Mouse (Mus musculus): ENCODE data around the gene Gm5678. TPM values are rescaled to one million over a fixed set of nuclear protein-coding genes. Genes with fewer than 3 reads are reported as not detected.

Gene Gm5678
- polyA plus RNA-seq, 1 experiment from 2014 or later: 0.19 TPM

- no peak overlapping the region for H3K4me3 ChIP-seq (ENCODE audit: low read depth, low read length)
- H3K9ac ChIP-seq (ENCODE audit: low read length): no peak overlapping the region
- DNase-seq (ENCODE audit: low spot score) (no peak), ATAC-seq (replicated peaks; ENCODE audit: low FRiP score, low TSS enrichment, low read depth) (no peak)
- no peak overlapping the region for H3K27ac ChIP-seq (ENCODE audit: low read depth)
- H3K4me1 ChIP-seq (replicated peaks; ENCODE audit: control insufficient read depth, insufficient read depth, low read length): no peaks in the 10 kb centered on the region
- H3K36me3 ChIP-seq (ENCODE audit: control insufficient read depth, insufficient read depth, low read length): peaks cover 29% of the 10 kb centered on the region
- H3K27me3 ChIP-seq (replicated peaks; ENCODE audit: control insufficient read depth, insufficient read depth, low read length): no peaks in the 10 kb centered on the region
- H3K9me3 ChIP-seq (ENCODE audit: control insufficient read depth, low read length): no peaks in the 10 kb centered on the region
- 90% methylated on average over 20 of the region's 20 CpGs for WGBS
- H3K4me2 ChIP-seq (ENCODE audit: low read length): no peak overlapping the region
Measured at GRCm38 (mm10) chr16:93591450-93592430, 36.2 kb upstream of the Gm5678 start.

DNA sequence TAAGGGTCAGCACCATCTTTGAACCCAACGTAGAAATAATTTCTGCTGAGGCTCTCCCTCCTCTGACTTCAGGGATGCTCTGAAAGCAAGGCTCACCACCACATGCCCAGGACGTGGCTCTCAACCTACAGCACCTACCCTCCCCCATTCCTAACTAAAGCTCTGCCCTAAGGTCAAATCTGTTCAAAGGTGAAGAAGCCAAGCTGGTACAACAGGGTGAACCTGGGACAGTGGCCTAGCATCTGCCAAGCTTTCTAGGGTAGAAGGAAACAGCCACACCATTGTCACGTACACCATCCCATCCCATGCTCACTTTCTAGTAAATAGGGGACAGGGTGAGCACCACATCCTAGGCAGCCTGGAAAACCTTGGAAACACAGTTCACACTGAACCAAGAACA lies 35.2 kb upstream of the Gm5678 start:
- Histone ChIP-seq H3K36me3 (ENCODE audit: control insufficient read depth, insufficient read depth, low read length) (peaks cover 37% of the 10 kb centered on the region), H3K4me2 (ENCODE audit: low read length) (no peak overlapping the region), H3K9me3 (ENCODE audit: control insufficient read depth, low read length) (no peaks in the 10 kb centered on the region), H3K27me3 (replicated peaks; ENCODE audit: control insufficient read depth, insufficient read depth, low read length) (no peaks in the 10 kb centered on the region), H3K27ac (ENCODE audit: low read depth) (no peak overlapping the region), H3K9ac (ENCODE audit: low read length) (no peak overlapping the region), H3K4me3 (ENCODE audit: low read depth, low read length) (no peak overlapping the region), H3K4me1 (replicated peaks; ENCODE audit: control insufficient read depth, insufficient read depth, low read length) (no peaks in the 10 kb centered on the region)
- 88% methylated on average over 3 of the region's 3 CpGs for WGBS
- no peak for ATAC-seq (replicated peaks; ENCODE audit: low FRiP score, low TSS enrichment, low read depth)
- DNase-seq (ENCODE audit: low spot score): no peak

GRCm38 (mm10) chr16:93593406-93593805 lies 34.5 kb upstream of the Gm5678 start:
- no peaks in the 10 kb centered on the region for H3K27me3 ChIP-seq (replicated peaks; ENCODE audit: control insufficient read depth, insufficient read depth, low read length)
- H3K9me3 ChIP-seq (ENCODE audit: control insufficient read depth, low read length): no peaks in the 10 kb centered on the region
- DNase-seq (ENCODE audit: low spot score) (no peak), ATAC-seq (replicated peaks; ENCODE audit: low FRiP score, low TSS enrichment, low read depth) (no peak)
- H3K36me3 ChIP-seq (ENCODE audit: control insufficient read depth, insufficient read depth, low read length): peaks cover 42% of the 10 kb centered on the region
- H3K4me1 ChIP-seq (replicated peaks; ENCODE audit: control insufficient read depth, insufficient read depth, low read length): no peaks in the 10 kb centered on the region
- WGBS: 88% methylated on average over 8 of the region's 8 CpGs
- no peak overlapping the region for H3K4me3 ChIP-seq (ENCODE audit: low read depth, low read length)
- no peak overlapping the region for H3K9ac ChIP-seq (ENCODE audit: low read length)
- H3K4me2 ChIP-seq (ENCODE audit: low read length): no peak overlapping the region
- H3K27ac ChIP-seq (ENCODE audit: low read depth): no peak overlapping the region

DNA sequence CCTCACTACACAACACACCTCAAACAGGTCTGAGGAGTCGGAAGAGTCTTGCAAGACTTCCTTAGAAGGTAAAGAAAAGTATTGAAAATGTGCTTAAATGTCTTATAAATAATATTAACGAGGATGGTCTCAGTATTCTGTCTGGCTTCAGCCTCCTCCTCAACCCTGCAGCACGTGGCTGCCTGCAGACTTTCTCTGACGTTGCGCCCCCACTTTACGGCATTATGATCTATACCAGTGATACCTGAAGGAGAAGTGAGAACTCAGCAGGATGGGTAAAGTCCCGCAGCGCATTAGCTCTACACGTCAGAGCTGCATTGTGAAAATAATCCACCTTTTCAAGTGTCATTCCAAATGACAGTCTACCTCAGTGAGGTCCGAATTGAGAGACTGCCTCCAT lies 33.4 kb upstream of the Gm5678 start:
- no peaks in the 10 kb centered on the region for H3K9me3 ChIP-seq (ENCODE audit: control insufficient read depth, low read length)
- no peak for ATAC-seq (replicated peaks; ENCODE audit: low FRiP score, low TSS enrichment, low read depth)
- no peak overlapping the region for H3K9ac ChIP-seq (ENCODE audit: low read length)
- no peaks in the 10 kb centered on the region for H3K27me3 ChIP-seq (replicated peaks; ENCODE audit: control insufficient read depth, insufficient read depth, low read length)
- DNase-seq (ENCODE audit: low spot score): no peak
- peaks cover 44% of the 10 kb centered on the region for H3K36me3 ChIP-seq (ENCODE audit: control insufficient read depth, insufficient read depth, low read length)
- H3K27ac ChIP-seq (ENCODE audit: low read depth): no peak overlapping the region
- 95% methylated on average over 10 of the region's 10 CpGs for WGBS
- H3K4me1 ChIP-seq (replicated peaks; ENCODE audit: control insufficient read depth, insufficient read depth, low read length): no peaks in the 10 kb centered on the region
- H3K4me3 ChIP-seq (ENCODE audit: low read depth, low read length): no peak overlapping the region
- no peak overlapping the region for H3K4me2 ChIP-seq (ENCODE audit: low read length)

DNA sequence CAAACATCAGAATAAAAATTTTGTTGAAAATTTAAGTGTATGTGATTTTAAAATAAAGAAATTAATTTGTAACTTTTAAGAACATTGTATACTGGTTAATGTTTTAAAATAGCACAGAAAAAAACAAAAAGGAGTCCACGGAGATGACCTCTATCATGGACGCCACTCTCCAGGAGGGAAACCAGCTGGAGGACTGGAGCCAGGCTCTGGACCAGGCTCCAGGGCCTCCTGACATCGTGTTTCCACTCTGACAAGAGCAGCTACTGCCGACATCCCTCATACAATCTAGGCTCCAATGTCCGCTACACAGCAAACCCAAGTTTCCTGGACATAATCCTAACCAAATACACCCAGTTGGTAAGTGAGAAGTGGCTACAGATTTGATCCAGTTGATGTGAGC lies 32.1 kb upstream of the Gm5678 start:
- H3K27ac ChIP-seq (ENCODE audit: low read depth): no peak overlapping the region
- no peaks in the 10 kb centered on the region for H3K9me3 ChIP-seq (ENCODE audit: control insufficient read depth, low read length)
- H3K4me3 ChIP-seq (ENCODE audit: low read depth, low read length): no peak overlapping the region
- WGBS: 82% methylated on average over 5 of the region's 5 CpGs
- H3K36me3 ChIP-seq (ENCODE audit: control insufficient read depth, insufficient read depth, low read length): peaks cover 31% of the 10 kb centered on the region; the same call in 1 of the 2 replicates
- no peak overlapping the region for H3K9ac ChIP-seq (ENCODE audit: low read length)
- H3K27me3 ChIP-seq (replicated peaks; ENCODE audit: control insufficient read depth, insufficient read depth, low read length): no peaks in the 10 kb centered on the region
- no peak for ATAC-seq (replicated peaks; ENCODE audit: low FRiP score, low TSS enrichment, low read depth)
- DNase-seq (ENCODE audit: low spot score): no peak
- H3K4me2 ChIP-seq (ENCODE audit: low read length): no peak overlapping the region
- no peaks in the 10 kb centered on the region for H3K4me1 ChIP-seq (replicated peaks; ENCODE audit: control insufficient read depth, insufficient read depth, low read length)

DNA sequence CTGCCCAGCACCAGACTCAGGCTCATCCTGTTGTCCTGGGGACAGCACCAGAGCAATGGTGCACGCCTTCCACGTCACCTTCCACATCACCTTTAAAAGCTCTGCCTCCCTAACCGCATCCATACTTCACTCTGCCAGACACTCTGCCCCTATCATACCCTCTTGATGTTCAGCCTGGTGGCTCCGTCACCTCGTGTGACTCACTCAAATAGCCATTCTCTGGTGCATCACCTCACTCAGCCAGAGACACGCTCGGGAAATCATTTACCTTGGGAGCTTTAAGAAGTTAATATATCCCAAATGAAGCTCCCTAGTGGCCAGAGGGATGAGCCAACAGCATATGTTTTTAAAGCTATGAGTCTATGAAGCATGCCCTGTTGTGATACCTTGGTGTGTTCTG lies 31.1 kb upstream of the Gm5678 start:
- H3K4me1 ChIP-seq (replicated peaks; ENCODE audit: control insufficient read depth, insufficient read depth, low read length): no peaks in the 10 kb centered on the region
- no peak overlapping the region for H3K4me3 ChIP-seq (ENCODE audit: low read depth, low read length)
- peaks cover 27% of the 10 kb centered on the region; the same call in 1 of the 2 replicates for H3K36me3 ChIP-seq (ENCODE audit: control insufficient read depth, insufficient read depth, low read length)
- DNase-seq (ENCODE audit: low spot score) (no peak), ATAC-seq (replicated peaks; ENCODE audit: low FRiP score, low TSS enrichment, low read depth) (no peak)
- no peak overlapping the region for H3K4me2 ChIP-seq (ENCODE audit: low read length)
- no peak overlapping the region for H3K27ac ChIP-seq (ENCODE audit: low read depth)
- no peaks in the 10 kb centered on the region for H3K9me3 ChIP-seq (ENCODE audit: control insufficient read depth, low read length)
- H3K27me3 ChIP-seq (replicated peaks; ENCODE audit: control insufficient read depth, insufficient read depth, low read length): no peaks in the 10 kb centered on the region
- H3K9ac ChIP-seq (ENCODE audit: low read length): no peak overlapping the region
- WGBS: 95% methylated on average over 7 of the region's 7 CpGs

DNA sequence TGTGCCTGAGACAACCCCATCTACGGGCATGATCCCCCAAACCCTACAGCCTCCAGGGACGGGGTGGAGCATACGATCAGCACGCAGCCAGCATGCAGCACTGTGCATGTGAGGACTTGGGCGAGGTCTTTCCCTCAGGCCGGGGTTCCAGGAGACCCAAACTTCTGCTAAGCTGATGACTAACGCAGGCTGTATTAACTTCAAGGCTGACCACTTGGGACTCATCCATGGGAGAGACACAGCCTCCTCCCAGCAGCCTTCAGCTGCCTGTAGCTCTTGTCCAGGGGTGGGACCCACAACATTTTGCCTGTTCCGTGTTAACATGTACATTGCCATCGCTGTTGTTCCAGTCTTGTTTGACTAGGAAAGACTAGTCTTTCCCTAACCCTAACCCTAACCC lies 30.3 kb upstream of the Gm5678 start:
- no peak overlapping the region for H3K27ac ChIP-seq (ENCODE audit: low read depth)
- H3K9me3 ChIP-seq (ENCODE audit: control insufficient read depth, low read length): no peaks in the 10 kb centered on the region
- WGBS: 90% methylated on average over 9 of the region's 9 CpGs
- H3K36me3 ChIP-seq (ENCODE audit: control insufficient read depth, insufficient read depth, low read length): peaks cover 27% of the 10 kb centered on the region; the same call in 1 of the 2 replicates
- H3K27me3 ChIP-seq (replicated peaks; ENCODE audit: control insufficient read depth, insufficient read depth, low read length): no peaks in the 10 kb centered on the region
- H3K9ac ChIP-seq (ENCODE audit: low read length): no peak overlapping the region
- no peaks in the 10 kb centered on the region for H3K4me1 ChIP-seq (replicated peaks; ENCODE audit: control insufficient read depth, insufficient read depth, low read length)
- DNase-seq (ENCODE audit: low spot score) (no peak), ATAC-seq (replicated peaks; ENCODE audit: low FRiP score, low TSS enrichment, low read depth) (no peak)
- H3K4me2 ChIP-seq (ENCODE audit: low read length): no peak overlapping the region
- no peak overlapping the region for H3K4me3 ChIP-seq (ENCODE audit: low read depth, low read length)

GRCm38 (mm10) chr16:93599461-93599860 lies 28.4 kb upstream of the Gm5678 start:
- H3K4me3 ChIP-seq (ENCODE audit: low read depth, low read length): no peak overlapping the region
- H3K27me3 ChIP-seq (replicated peaks; ENCODE audit: control insufficient read depth, insufficient read depth, low read length): no peaks in the 10 kb centered on the region
- whole genome bisulfite sequencing: 87% methylated on average over 6 of the region's 6 CpGs
- peaks cover 4% of the 10 kb centered on the region for H3K4me1 ChIP-seq (replicated peaks; ENCODE audit: control insufficient read depth, insufficient read depth, low read length)
- DNase-seq (ENCODE audit: low spot score): no peak
- H3K27ac ChIP-seq (ENCODE audit: low read depth): no peak overlapping the region
- no peak for ATAC-seq (replicated peaks; ENCODE audit: low FRiP score, low TSS enrichment, low read depth)
- H3K9me3 ChIP-seq (ENCODE audit: control insufficient read depth, low read length): no peaks in the 10 kb centered on the region
- H3K9ac ChIP-seq (ENCODE audit: low read length): no peak overlapping the region
- no peak overlapping the region for H3K4me2 ChIP-seq (ENCODE audit: low read length)
- peaks cover 21% of the 10 kb centered on the region; the same call in 1 of the 2 replicates for H3K36me3 ChIP-seq (ENCODE audit: control insufficient read depth, insufficient read depth, low read length)
